Mouse (Mus musculus): Measurements from ENCODE around the gene Atxn7l1.

The Atxn7l1 gene

GRCm38 (mm10) chr12:33390844-33391560 lies 243.5 kb downstream of the Atxn7l1 start:
- DNase-seq, result no peak

- peak; percentile 53 for DNase-seq
Measured at GRCm38 (mm10) chr12:33394804-33395623, 247.5 kb downstream of the Atxn7l1 start, which contains the start of gene Efcab10. TSS of gene Efcab10 (plus strand) at chr12:33394854.

- DNase-seq, result no peak
Measured at GRCm38 (mm10) chr12:33403265-33403693, 255.8 kb downstream of the Atxn7l1 start.

GRCm38 (mm10) chr12:33404996-33405395 lies 257.5 kb downstream of the Atxn7l1 start:
- no peak for DNase-seq

GRCm38 (mm10) chr12:33405398-33406026 lies 258.0 kb downstream of the Atxn7l1 start:
- no peak for DNase-seq

GRCm38 (mm10) chr12:33411580-33412151 lies 264.2 kb downstream of the Atxn7l1 start:
- DNase-seq, result no peak
